Mouse (Mus musculus) macrophage (primary cell): ENCODE results near the gene Wfdc5. TPM values are rescaled to one million over a fixed set of nuclear protein-coding genes. Genes with fewer than 3 reads are reported as not detected.

Experiments used
- H3K27ac ChIP-seq: fragments of 350-480 bp; formaldehyde crosslinking; 2 replicates; pipeline ENCODE4 v1.9.0; 2021
- H3K36me3 ChIP-seq: fragments of 350-480 bp; formaldehyde crosslinking; 2 replicates; pipeline ENCODE4 v1.9.0; 2021; ENCODE audit errors: inconsistent target
- H3K4me3 ChIP-seq: fragments of 350-480 bp; formaldehyde crosslinking; 2 replicates; pipeline ENCODE4 v1.9.0; 2021; ENCODE audit errors: inconsistent target
- H3K79me2 ChIP-seq: fragments of 350-480 bp; formaldehyde crosslinking; 2 replicates; pipeline ENCODE4 v1.9.0; 2021; ENCODE audit errors: inconsistent target
- WGBS: methylation state at CpG from one replicate; pipeline ENCODE4 v1.1.7; 2026; ENCODE audit warnings: inconsistent platforms; ENCODE audit not compliant: missing documents; 5-methylcytosine and 5-hydroxymethylcytosine counted together
- polyA plus RNA-seq: library from polyadenylated mRNA; stranded (reverse); fragments of 250-400 nt; gene quantifications from 3 replicates; pipeline ENCODE4 v1.2.4, GENCODE M21; 2018; ENCODE audit warnings: inconsistent platforms

Wfdc5 gene
- polyA plus RNA-seq, 1 experiment from 2014 or later, result not detected

DNA sequence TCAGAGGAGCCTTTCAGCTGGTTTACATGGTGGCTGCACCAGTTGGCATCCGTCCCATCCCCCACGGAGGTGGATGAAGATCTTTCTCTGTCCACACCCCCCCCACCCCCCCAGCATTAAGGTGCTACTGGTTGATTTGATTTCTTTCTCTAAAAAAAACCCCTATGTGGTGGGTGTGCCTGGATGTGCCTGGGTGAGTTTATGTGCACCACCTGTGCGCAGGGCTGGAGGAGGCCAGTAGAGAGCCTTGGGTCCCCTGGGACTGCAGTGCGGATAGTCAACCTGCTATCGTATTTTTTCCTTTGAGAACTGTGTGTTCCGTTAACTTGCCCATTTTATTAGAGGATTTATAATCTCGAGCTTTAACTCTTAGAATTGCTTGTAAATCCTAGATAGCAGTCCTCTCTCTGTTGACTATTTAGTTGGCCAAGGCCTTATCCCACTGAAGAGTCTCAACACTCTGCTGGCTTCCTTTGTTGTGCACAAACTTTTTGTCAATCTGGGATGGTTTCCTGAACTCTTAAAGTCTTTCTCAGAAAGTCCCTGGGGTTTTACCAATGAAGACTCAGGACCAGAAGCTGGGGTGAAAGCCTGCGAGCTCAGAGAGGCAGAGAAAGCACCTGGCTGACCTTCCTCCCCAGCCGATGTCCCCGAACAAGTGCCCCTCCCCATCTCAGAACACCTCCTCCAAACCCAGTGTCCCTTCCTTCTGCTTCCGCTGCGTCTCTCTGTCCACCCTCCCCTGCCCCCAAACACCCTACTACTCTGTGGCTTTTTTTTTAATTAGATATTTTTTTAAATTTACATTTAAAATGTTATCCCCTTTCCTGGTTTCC is 53.7 kb downstream of the Wfdc5 start:
- Histone ChIP-seq H3K36me3 (peaks cover 73% of the 10 kb centered on the region), H3K27ac (no peak overlapping the region), H3K4me3 (no peak overlapping the region), H3K79me2 (peaks cover 27% of the 10 kb centered on the region; the same call in 1 of the 2 replicates)
- 95% methylated on average over 11 of the region's 12 CpGs for WGBS

DNA sequence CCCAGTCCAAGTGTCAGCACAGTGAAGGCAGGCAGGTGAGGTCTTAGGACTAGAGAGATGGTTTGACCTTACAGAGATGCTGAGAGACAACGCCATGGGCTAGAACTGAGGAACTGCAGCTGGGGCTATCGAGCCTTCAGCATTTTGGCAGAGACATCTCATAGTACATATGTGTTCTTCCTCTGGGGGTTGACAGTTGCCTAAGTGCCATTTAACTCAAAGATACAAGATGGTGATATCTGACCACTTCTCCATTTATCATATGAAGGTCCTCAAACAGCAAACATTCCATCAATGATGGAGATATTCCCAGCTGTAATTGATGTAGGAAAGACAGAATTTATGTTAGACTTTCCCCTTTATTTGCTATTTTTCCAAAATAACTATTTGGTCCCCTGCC is 55.2 kb downstream of the Wfdc5 start:
- H3K36me3 ChIP-seq, result peaks cover 68% of the 10 kb centered on the region
- WGBS, result 68% methylated on average over 2 of the region's 2 CpGs
- H3K27ac ChIP-seq, result no peak overlapping the region
- H3K4me3 ChIP-seq, result no peak overlapping the region
- peaks cover 19% of the 10 kb centered on the region; the same call in 1 of the 2 replicates for H3K79me2 ChIP-seq

DNA sequence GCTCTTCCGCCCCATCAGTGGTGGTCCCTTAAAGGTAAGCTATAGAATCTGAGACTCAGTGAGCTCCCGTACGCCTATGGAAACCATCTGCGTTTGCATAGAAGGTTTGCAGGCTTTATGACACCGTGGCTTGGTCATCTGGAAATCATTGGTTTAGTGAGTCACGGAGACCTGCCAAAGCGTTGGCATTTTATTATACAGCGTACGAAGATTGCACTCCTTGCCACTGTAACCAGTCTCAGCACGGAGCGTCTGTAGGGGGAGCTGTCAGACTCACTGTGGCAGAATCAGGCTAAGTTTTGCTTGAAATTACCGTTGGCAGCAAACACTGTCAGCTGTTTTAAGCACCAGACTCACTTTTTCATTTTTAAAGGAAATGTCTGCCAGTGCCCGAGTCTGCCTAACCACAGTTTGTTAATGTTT is 56.0 kb downstream of the Wfdc5 start:
- 77% methylated on average over 13 of the region's 13 CpGs for WGBS
- no peak overlapping the region for H3K4me3 ChIP-seq
- peaks cover 75% of the 10 kb centered on the region for H3K36me3 ChIP-seq
- peaks cover 19% of the 10 kb centered on the region; the same call in 1 of the 2 replicates for H3K79me2 ChIP-seq
- H3K27ac ChIP-seq, result no peak overlapping the region

Other genes with a start within 250 kb of the Wfdc5 start
- gene Ywhab, start 187.8 kb downstream of the Wfdc5 start, polyA plus RNA-seq, result 157 to 226 TPM (median 174 TPM) in 3 replicates
- not detected in 3 replicates for gene Pabpc1l, start 157.3 kb downstream of the Wfdc5 start, polyA plus RNA-seq
- 55.4 to 80.1 TPM (median 68.0 TPM) in 3 replicates for gene Stk4, start 112.4 kb downstream of the Wfdc5 start, polyA plus RNA-seq
- gene Tomm34, start 111.6 kb downstream of the Wfdc5 start, polyA plus RNA-seq, result 35.0 to 41.7 TPM (median 39.3 TPM) in 3 replicates
- not detected in 3 replicates for gene Kcns1, start 11.6 kb downstream of the Wfdc5 start, polyA plus RNA-seq
- gene Wfdc12, start 7.9 kb upstream of the Wfdc5 start, polyA plus RNA-seq, result not detected in 3 replicates
- gene Wfdc15a, start 17.4 kb upstream of the Wfdc5 start, polyA plus RNA-seq, result not detected in 3 replicates
- gene Wfdc15b, start 38.9 kb upstream of the Wfdc5 start, polyA plus RNA-seq, result not detected in 3 replicates
- not detected in 3 replicates for gene Svs2, start 55.7 kb upstream of the Wfdc5 start, polyA plus RNA-seq
- gene Svs3b, start 73.9 kb upstream of the Wfdc5 start, polyA plus RNA-seq, result not detected in 3 replicates
- not detected in 3 replicates for gene Svs4, start 95.7 kb upstream of the Wfdc5 start, polyA plus RNA-seq
- gene Svs3a, start 106.5 kb upstream of the Wfdc5 start, polyA plus RNA-seq, result not detected in 3 replicates
- gene Svs6, start 134.0 kb upstream of the Wfdc5 start, polyA plus RNA-seq, result not detected in 3 replicates
- not detected in 3 replicates for gene Svs5, start 150.0 kb upstream of the Wfdc5 start, polyA plus RNA-seq
- gene Slpi, start 206.4 kb upstream of the Wfdc5 start, polyA plus RNA-seq, result 0.24 to 1.3 TPM (median 0.90 TPM) in 3 replicates
- gene Rbpjl, start 220.4 kb upstream of the Wfdc5 start, polyA plus RNA-seq, result not detected in 3 replicates
- not detected in 3 replicates for gene Matn4, start 222.4 kb upstream of the Wfdc5 start, polyA plus RNA-seq